Mouse (Mus musculus): Measurements from ENCODE around the gene Ltbr.
"Not testable (repeated sequence)": the region's sequence is repeated elsewhere in the genome, so short reads cannot be mapped to it uniquely, and the experiment has no call there.

The Ltbr gene

DNA sequence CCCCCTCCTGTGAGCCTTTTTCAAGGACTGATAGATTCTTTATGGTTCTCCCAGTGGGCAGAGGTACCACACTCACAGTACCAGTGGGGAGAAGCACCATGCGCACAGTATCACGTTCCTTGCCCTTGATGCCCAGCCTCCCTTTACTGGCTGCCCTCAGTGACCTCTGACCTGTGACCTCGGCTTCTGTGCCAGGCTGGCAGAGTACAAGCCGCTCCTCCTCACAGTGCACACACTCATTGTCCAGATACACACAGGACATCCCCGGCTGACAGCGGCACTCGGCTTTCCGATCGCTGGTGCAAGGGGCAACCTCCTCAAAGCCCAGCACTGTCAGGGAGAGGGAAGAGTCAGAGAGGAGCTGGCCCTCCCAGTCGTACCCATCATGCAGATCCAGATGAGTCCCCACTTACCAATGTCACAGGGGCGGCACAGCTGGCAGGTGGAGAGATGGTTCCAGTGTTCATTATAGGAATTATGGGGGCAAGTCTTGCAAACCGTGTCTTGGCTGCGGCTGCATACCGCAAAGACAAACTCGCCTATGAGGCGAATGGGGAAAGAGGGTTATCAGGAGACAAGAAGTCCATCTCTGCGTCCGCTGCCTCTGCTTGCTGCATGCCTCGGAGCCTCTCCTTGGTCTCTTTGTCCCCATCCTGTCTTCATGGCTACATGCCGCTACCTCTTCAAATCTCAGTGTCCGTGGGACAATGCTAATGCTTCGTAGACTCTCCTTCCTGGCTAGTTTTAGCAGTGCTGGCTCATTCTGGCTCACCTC lies 917 bp downstream of the Ltbr start:
- no peak for DNase-seq (ENCODE audit: low read depth, low spot score)

DNA sequence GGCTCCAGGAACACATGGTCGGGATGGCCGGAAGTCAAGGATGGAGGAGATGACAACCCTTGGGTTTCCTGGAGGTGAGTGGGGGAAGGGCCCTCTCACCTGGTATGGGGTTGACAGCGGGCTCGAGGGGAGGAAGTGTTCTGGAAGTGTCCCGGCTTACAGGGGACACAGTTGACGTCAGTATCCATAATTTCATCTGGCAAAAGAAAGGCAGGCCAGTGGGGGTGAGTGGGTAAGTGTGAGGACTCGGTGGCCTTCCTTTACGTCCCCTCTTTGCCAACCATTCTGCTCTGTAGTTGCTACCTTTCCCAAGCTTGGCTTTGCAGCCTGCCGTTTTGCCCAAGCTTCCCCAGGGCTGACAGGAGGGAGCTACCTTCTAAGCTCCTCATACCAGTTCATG lies 1.5 kb downstream of the Ltbr start:
- no peak for DNase-seq (ENCODE audit: low read depth, low spot score)

DNA sequence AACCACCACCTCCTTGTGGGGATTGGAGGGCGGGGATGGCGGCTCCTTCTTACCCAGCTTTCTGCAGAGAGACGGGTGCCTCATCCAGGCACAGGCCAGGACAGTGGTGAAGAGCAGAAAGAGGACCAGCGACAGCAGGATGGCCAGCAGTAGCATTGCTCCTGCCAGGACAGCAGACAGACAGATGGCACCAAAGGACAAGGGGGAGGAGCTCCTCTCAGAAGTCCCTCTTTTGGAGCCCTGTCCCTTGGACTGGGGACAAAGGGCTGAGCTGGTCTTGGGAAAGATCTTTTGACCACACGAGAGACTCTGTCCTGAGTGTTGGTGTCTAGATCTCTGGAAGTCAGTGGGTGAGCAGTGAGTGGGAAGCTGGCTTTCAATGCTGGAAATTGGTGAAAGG lies 4.3 kb downstream of the Ltbr start:
- no peak for DNase-seq (ENCODE audit: low read depth, low spot score)

- DNase-seq (ENCODE audit: low read depth, low spot score) = no peak
Measured at GRCm38 (mm10) chr6:125308921-125309320, 4.8 kb downstream of the Ltbr start.

DNA sequence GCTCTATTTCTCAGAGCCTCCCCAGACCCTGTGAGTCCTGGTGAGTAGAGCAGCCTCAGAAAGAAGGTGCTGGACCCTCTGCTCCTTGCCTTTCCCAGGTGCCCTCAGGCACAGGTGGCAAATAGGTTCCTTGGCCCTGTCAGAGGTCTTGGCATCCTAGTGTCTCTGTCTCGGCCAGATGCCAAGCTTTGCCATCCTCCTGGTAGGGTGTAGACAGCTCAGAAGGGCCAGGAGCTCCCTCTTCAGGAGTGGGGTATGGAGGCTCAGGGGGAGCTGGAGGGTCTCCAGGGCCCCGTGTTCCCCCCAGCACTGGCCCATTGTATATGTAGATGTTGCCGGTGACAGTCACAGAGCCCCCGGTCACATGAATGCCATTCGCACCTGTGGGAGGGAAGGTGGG lies 6.6 kb downstream of the Ltbr start:
- DNase-seq (ENCODE audit: low read depth, low spot score) = no peak

DNA sequence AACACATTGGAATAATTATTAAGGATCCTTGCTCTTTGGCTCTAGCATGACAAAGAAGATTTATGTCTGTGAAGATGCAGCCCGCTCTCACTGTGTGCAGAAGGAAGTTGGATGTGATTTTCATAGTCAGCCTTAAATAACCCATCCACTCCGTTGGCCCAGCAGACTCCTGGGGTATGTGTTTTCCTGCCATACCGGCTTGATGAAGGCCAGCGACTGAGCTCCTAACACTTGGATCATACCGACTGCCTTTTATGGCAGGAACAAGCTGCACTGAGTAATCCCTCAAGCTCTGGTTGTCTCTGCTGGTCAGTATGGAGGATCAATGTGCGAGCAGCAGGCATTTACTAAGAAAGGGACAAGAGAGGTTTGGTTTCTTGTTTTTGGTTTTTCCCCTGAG lies 8.2 kb downstream of the Ltbr start:
- no peak for DNase-seq (ENCODE audit: low read depth, low spot score)

- not testable (repeated sequence) for DNase-seq (ENCODE audit: low read depth, low spot score)
Measured at GRCm38 (mm10) chr6:125304408-125304807, 9.3 kb downstream of the Ltbr start.

- no peak for DNase-seq (ENCODE audit: low read depth, low spot score)
Measured at GRCm38 (mm10) chr6:125303242-125303641, 10.4 kb downstream of the Ltbr start.

DNA sequence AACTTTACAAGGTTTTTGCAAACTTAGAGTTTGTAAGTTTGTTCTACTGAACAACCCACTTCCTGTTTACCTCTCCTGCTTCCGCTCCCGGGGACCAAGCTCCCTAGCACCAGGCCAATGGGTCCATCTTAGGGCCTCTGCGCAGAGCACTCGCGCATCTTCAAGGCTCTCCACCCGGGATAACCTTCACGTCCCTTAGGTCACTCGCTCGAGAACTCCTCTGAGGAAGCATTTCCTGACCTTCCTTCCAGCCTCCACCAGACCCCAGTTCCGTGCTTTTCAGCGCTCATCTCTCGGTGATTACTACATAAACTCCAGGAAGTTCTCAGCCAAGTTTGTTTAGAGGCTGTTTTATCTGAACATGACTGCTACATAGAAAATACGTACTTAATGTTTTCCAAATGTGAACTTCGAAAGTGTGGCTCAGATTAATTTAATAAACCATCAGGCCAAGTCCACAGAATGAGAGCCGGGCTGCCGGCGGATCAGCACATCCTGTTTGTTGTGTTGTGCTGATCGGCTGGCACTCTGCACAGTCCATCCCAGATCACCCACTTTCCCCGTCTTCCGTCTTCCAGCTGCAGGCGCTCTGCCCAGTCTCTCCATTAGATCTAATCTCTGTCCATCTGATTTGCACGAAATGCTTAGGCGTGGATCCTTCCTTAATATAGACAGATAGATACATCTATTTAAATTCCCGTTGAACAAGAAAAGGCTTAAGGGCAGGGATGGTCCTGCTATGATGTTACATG lies 11.3 kb downstream of the Ltbr start:
- DNase-seq (ENCODE audit: low read depth, low spot score) = no peak

DNA sequence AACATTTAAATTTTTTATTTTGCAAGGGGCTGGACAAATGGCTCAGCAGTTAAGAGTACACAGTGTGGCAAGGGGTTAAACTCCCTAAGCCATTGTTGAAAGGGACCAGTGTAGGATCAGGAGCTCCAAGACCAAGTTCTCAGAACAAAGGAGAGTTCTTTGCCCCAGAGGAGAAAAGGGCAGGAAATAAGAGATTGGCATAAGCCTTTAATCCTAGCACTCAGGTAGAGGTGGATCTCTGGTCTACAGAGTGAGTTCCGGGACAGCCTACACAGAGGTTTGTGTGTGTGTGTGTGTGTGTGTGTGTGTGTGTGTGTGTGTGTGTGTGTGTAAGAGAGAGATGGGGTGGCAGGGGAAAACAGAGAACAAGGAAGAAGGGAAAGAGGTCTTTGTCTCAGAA lies 12.7 kb downstream of the Ltbr start:
- DNase-seq (ENCODE audit: low read depth, low spot score) = no peak

- no peak for DNase-seq (ENCODE audit: low read depth, low spot score)
Measured at GRCm38 (mm10) chr6:125297149-125297820, 16.4 kb downstream of the Ltbr start.

GRCm38 (mm10) chr6:125294049-125294448 lies 19.6 kb downstream of the Ltbr start:
- no peak for DNase-seq (ENCODE audit: low read depth, low spot score)

DNA sequence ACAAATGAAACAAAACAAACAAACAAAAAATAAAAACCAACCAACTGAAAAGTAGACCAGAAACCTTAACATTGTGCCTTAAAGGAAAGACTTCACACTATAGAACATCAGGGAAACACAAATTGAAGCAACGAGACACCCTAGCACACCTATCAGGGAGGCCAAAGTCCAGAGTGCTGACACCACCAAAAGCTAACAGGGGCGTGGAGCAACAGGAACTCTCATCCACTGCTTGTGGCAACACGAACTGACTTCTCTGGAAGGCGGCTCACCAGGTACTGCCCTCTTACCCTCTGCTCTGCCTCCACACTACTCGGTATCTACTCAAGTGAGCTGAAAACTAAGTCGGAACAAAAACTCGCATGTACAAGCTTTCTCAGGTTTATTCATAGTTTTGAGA lies 21.4 kb downstream of the Ltbr start:
- no peak for DNase-seq (ENCODE audit: low read depth, low spot score)

DNA sequence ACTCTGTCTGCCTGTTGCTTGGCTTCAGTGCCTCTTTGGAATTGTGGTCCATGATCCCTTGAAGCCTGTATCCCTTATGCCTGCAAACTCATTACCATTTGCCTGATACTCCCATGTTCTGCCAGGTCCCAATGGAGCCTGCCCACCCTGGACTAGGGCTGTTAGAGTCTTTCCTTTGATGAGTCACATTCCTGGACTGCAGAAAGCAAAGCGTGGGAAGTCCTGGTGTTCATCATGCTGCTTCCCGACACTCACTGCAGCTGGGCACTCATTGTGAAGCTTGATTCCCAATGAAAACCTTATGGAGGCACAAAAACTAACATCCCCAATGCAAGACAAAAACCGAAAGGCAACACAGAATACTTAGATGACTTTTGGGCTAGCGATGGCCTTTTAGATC lies 22.4 kb downstream of the Ltbr start:
- no peak for DNase-seq (ENCODE audit: low read depth, low spot score)

DNA sequence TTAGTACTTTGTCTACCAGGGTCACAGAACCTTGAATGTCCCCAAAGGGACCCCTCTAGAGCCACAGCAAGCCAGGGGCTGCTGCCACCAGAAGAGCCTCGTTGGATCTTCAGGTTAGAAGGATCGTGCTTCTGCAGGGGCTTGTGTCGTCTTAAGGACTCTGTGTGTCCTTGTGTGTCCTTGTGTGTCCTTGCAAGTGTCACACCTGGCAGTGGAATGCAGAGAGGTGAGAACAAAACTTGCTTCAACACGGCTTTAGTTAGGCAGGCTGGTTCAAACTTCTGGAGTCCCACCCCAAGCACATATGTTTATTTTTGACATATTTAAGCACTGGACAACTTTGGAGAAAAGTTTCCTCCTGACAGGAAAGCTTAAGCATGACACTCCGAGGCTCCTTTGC lies 25.0 kb downstream of the Ltbr start:
- DNase-seq (ENCODE audit: low read depth, low spot score) = no peak

- DNase-seq (ENCODE audit: low read depth, low spot score) = no peak
Measured at GRCm38 (mm10) chr6:125286944-125287343, 26.7 kb downstream of the Ltbr start.

DNA sequence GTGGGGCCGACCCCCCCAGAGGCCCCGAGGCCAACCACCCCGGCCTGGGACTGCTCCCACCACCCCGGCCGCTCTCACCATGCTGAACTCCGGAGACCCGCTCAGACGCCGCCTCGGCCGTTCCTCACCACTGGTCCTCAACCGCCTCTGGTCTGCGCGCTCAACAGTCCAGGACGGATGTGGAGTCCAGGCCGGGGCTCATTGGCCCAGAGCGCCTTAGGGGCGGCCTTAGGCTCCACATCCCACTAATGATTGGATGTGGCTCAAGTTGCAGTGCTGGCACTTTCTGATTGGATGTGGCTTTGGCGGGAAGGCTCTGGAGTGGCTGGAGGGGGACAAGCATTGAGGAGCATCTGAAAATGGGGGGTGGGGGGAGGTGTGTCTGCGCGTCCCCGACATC lies 27.8 kb downstream of the Ltbr start, which contains the start of gene Tuba3a:
Gene Tuba3a, minus strand, starts transcription at position 153 of the 400 bp plus-strand sequence.
- DNase-seq (ENCODE audit: low read depth, low spot score) = no peak

GRCm38 (mm10) chr6:125284751-125285150 lies 28.9 kb downstream of the Ltbr start:
- no peak for DNase-seq (ENCODE audit: low read depth, low spot score)

DNA sequence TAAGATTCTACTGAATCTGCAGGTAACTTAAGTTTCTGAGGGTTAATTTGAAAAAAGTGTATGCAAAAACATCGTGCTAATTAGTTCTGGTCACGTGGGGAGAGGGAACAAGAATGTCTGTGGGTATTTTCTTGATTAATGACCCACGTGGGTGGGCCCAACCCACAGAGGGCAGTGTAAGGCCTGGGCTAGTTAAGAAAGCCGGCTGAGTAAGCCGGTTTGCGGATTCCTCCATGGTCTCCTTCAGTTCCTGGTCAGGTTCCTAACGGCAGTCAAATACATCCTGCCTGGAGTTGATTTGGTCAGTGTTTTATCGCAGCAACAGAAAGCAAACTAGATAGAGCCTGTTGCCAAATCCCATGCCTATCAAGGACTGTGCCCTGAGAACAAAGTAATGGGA lies 29.4 kb downstream of the Ltbr start:
- DNase-seq (ENCODE audit: low read depth, low spot score) = no peak

GRCm38 (mm10) chr6:125282721-125283120 lies 31.0 kb downstream of the Ltbr start:
- DNase-seq (ENCODE audit: low read depth, low spot score) = not testable (repeated sequence)

DNA sequence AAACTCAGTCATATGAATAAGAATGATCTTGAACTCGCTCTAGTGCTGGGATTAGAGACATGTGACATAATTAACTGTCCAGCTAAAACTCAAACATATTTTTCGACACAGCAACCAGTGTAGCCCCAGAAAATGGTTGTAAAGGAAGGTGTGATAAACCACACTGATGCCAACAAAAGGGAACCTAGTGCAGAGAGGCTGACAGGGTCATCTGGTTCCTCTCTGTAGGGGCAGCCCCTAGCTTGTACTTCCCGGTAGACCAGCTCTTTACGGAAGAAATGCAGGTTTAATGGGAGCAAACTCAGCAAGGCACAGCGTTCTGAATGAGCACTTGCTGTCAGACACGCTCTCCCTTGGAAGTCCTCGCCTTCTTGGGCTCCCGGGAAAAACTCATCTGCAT lies 34.0 kb downstream of the Ltbr start:
- DNase-seq (ENCODE audit: low read depth, low spot score) = no peak

- DNase-seq (ENCODE audit: low read depth, low spot score) = no peak
Measured at GRCm38 (mm10) chr6:125274841-125275563, 38.7 kb downstream of the Ltbr start.

Measured in c-Kit-negative CD71-positive TER-119-positive erythroid progenitor cells, embryonic 14.5 days (primary cell).